Mouse (Mus musculus) left cerebral cortex, adult 9 months (tissue): ENCODE measurements at regions not wholly inside any gene's neighbourhood (a gene's known extent, or its start where the extent isn't known, plus 50 kb on each side); places are given as distances from the start of the nearest gene placed in this dataset.

Experiments used
- DNase-seq, 2 experiments: peaks; one replicate each; pipeline ENCODE4 v3.0.0; 2022; ENCODE audit warnings: low spot score in 2 of 2

DNA sequence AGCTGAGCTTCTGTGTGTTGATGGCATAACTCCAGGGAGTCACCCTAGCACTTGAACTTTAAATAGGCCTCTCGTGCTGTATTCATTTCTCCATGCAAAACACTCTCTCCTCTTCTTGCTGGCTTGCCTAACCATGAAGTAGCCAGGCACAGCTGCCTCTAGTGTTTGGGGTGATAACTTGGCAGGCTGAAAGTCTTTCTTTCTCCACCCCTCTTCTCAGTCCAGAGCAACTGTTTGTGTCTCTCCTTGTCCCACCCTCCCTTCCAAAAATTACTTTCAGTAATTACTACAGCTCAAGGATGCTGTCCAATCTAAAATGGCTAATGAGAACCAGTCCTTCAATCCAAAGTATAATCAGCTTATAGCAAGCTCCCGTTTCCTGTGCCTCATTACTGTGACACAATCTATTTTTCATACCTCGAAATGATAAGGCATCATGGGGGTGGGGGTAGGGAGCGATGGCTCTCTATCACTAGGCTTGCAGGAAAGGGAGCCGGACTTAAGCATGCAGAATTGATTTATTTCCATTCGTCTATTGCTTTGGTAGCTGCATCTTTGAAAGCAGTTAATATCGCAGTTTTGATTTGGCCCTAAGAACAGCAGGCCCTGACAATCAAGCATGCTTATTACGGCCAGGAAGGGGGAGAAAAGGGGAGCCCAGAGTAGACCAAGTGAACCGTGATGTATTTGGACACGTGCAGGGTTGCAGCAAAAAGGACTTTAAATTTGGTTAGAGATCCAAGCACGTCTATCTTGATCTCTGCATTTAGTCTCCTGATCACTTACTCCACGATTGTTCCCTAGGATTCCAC lies 943.8 kb downstream of the Slc4a3 start:
- peak in 1 of 2 experiments; percentile 24 for DNase-seq

DNA sequence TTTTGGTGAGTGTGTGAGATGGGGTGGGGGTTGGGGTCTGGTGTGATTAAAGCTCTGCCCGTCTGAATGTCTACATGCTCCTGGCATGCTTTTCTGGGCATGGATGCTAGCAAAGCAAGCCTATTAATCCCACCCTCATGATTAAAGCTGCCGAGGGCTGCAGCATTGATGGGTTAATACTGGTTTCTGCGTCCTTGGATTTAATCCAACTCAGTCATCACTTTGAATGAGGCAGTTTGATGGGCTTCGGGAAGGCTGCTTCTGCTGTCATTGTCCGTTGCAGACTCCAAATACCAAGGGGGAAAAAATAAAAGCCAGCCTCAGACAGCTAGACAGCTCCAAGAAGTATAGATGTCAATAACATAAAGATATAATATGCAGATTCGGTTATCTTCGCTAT lies 944.7 kb downstream of the Slc4a3 start:
- no peak for DNase-seq

DNA sequence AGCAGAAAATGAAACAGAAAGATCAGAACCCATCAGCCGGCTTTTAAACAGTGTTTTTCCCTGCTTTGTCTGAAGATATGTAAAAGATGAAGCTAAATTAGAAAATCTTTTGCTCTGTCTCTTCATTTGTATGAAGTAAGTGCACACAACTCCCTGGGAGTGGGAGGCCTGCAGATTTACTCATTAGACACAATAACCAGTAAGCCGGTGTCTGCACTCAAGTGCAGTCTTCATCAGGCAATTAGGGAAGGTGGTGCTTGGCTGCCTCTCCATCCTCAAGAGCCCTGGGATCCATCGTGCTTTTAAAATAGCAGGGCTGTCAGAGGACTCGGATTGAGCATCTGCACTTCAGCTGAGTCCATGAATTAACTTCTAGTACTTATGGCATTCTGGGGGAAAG lies 945.1 kb downstream of the Slc4a3 start:
- DNase-seq: peak in 1 of 2 experiments; percentile 62

GRCm38 (mm10) chr1:76505150-76505549 lies 959.1 kb downstream of the Slc4a3 start:
- peak in 1 of 2 experiments; percentile 32 for DNase-seq

GRCm38 (mm10) chr1:76508821-76509220 lies 962.8 kb downstream of the Slc4a3 start:
- no peak for DNase-seq

DNA sequence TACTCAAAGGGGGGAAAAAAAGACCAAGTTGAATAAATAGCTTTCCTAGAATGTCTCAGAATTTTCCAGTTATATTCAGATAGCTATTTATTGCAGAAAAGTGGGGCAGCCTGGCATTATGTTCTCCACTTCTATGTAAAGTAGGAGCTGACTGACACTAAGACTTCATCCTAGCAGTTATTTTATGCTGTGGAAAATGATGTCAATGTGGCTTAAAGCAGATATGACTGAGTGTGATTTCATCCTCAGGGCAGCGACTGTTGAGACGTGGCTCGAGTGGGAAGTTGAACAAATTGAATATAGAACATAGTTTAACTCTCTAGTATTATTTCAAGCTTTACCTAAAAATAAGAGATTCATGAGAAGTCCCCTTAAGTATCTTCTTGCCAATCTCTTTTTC lies 963.4 kb downstream of the Slc4a3 start:
- DNase-seq: peak; percentile 21 to 51

GRCm38 (mm10) chr1:76512156-76512555 lies 966.1 kb downstream of the Slc4a3 start:
- no peak for DNase-seq

DNA sequence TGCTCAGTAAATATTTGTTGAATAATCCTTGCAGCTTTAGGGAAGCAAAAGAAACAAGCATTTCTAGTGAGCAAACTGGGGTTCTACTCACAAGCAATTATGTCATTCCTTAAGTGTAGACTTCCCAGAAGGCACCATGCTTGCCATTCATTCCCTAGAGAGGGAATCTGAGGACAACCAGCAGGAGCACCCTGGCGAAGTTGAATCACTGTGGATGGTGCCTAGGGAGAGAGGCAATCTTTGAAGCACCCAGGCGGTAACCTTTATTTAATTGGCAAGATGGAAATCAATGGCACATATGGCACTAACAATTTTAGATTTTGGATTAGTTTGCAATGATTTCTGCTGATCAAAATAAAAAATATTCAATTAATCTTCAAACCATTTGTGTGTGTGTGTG lies 967.4 kb downstream of the Slc4a3 start:
- no peak for DNase-seq

GRCm38 (mm10) chr1:76529531-76529930 lies 983.5 kb downstream of the Slc4a3 start:
- no peak for DNase-seq

- no peak for DNase-seq
These were observed 984.3 kb downstream of the Slc4a3 start for GRCm38 (mm10) chr1:76530342-76530741.

- DNase-seq: no peak
These were observed 979.3 kb downstream of the Epha4 start for GRCm38 (mm10) chr1:76535522-76535956.

DNA sequence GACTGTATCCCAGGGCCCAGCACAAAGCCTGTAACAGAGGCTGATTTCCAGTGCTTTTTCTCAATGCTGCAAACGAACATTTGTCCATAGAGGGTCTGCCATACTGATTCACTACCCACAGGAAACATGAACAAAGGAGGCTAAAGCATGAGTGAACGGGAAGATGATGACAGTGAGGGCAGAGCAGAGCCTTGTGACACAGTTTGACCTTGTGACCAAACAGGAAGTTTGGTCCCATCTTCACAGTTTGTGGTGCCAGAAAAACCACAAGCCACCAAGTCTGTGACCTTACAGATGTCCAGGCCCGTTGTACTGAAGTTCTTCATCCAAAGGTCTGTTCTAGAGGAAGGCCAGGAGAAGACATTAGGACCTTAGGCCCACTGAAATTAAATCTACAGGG lies 974.4 kb downstream of the Epha4 start:
- DNase-seq: no peak

GRCm38 (mm10) chr1:76550876-76551275 lies 964.0 kb downstream of the Epha4 start:
- DNase-seq: no peak

DNA sequence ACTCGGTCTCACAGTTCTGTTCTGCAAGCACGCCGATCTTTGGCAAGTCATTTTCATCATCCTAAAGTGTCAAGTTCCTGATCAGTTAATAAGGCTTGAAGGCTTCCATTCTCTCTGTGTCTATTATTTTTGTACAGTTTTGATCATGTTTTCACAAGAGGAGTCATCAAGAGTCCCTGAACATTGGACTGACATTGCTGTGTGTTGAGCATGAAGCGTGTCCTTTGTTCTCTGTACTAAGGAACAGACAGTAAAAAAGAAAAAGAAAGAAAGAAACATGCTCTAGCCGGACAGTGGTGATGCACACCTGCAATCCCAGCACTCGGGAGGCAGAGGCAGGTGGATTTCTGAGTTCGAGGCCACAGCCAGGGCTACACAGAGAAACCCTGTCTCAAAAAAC lies 955.4 kb downstream of the Epha4 start:
- DNase-seq: no peak

DNA sequence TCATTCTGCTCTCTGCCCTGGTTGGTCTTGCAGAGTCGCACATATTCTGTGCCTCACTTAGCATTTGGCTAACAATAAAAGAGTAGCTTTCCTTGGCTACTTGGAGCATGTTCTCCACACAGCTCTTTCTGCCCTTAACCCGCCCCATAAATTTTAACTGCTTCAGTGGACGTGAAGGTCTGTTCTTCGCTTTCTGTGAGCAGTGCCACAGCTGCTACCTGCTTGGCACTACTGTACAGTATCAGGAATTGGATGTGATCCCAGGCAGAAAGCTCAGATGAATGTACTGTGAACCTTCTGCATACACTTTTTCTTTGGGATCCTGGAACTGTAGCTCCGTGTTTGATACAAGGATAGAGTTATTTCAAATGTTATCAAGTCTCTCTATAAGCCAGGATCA lies 939.4 kb downstream of the Epha4 start:
- no peak for DNase-seq

DNA sequence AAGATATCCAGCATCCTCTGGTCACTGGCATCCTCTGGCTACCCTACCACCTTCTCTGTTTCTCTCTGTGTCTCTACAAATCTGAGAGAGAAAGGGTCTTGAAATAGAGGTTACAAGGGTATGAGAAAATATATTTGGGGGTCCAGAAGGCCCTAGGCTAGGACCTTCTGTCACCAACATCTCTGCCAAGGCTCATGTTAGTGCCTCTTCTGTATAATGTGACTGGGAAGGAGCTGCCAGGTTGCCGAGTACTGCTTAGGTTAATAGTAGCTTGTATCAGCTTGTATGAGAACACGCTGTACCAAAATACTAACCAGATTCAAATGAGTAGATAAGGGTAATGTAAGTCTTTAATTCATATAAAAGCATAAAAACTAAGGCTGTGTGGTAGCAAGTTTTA lies 929.0 kb downstream of the Epha4 start:
- DNase-seq: no peak

- no peak for DNase-seq
These were observed 889.1 kb downstream of the Epha4 start for GRCm38 (mm10) chr1:76625831-76626230.

- no peak for DNase-seq
These were observed 885.0 kb downstream of the Epha4 start for GRCm38 (mm10) chr1:76629861-76630260.

- no peak for DNase-seq
These were observed 880.8 kb downstream of the Epha4 start for GRCm38 (mm10) chr1:76634071-76634470.

- DNase-seq: peak in 1 of 2 experiments; percentile 33
These were observed 877.4 kb downstream of the Epha4 start for GRCm38 (mm10) chr1:76637268-76638009.

DNA sequence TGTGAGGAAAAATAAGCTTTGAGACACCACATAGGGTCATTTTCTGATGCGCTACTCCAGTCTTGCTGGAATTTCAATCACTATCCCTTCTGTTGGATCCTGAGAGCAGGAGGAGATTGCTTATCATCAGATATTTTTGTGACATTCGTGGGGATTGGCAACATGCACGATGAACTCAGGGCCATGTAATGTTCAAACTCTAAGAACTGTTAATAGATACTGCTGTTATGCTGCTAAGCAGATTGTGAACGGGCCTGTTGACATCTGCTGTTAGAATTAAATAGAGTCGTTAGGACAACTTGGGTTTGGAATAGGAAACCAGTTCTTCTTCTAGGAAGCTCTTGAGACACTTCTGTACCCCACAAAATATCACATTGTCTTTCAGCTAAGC lies 876.9 kb downstream of the Epha4 start:
- DNase-seq: no peak

DNA sequence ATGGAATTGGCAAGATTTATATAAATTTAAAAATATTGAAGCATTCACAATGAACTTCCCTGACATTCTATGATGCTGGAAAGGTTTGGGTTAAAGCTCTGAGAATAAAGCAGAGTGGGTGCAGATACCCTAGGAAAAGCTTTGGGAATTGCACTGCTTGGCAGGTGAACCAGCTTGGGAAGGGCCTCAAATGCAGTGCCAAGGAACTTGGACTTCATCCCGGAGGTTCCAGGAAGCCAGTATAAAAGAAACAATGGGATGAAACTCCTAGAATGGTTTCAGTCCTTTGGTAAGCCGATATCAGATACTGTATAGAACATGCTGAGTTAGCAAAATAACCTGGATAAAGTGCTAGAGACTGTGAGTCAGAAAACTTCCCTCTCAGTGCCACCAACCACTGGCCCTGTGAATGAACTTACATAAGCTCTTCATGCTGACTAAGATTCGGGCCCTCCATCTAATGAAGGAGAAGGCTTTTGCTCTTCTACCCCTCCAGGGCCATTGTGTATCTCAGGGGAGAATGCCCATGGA lies 873.6 kb downstream of the Epha4 start:
- no peak for DNase-seq

GRCm38 (mm10) chr1:76642703-76643102 lies 872.2 kb downstream of the Epha4 start:
- no peak for DNase-seq
